Mouse (Mus musculus) liver, embryonic 11.5 days (tissue): Measurements from ENCODE around the gene Tenm3. TPM values are rescaled to one million over a fixed set of nuclear protein-coding genes. Genes with fewer than 3 reads are reported as not detected.

ENCODE experiments used
- ATAC-seq: fragments of 200-750 bp; cut with Nextera tagmentation; replicated peaks from 2 replicates; pipeline ENCODE4 v1.8.0; 2017; ENCODE audit warnings: moderate number of reproducible peaks, mild to moderate bottlenecking, moderate TSS enrichment, moderate library complexity; ENCODE audit not compliant: low FRiP score
- DNase-seq: peaks from one replicate; pipeline ENCODE4 v3.0.0-alpha.2; 2017; ENCODE audit warnings: low spot score
- H3K27ac ChIP-seq: fragments of 300-500 bp; sonication (generic); 2 replicates; pipeline ENCODE4 v1.5.1; 2014; ENCODE audit warnings: mild to moderate bottlenecking, low read depth, low read length, control low read depth
- H3K27me3 ChIP-seq: fragments of 300-500 bp; sonication (generic); replicated peaks from 2 replicates; pipeline ENCODE4 v1.6.1; 2014; ENCODE audit warnings: low read length, mixed read lengths; ENCODE audit not compliant: control insufficient read depth, insufficient read depth
- H3K36me3 ChIP-seq: fragments of 300-500 bp; sonication (generic); 2 replicates; pipeline ENCODE4 v1.6.1; 2014; ENCODE audit warnings: mild to moderate bottlenecking, low read length, moderate library complexity, mixed read lengths; ENCODE audit not compliant: control insufficient read depth, insufficient read depth
- H3K4me1 ChIP-seq: fragments of 300-500 bp; sonication (generic); replicated peaks from 2 replicates; pipeline ENCODE4 v1.6.1; 2014; ENCODE audit warnings: low read length, mixed read lengths; ENCODE audit not compliant: control insufficient read depth, insufficient read depth
- H3K4me2 ChIP-seq: fragments of 300-500 bp; sonication (generic); 2 replicates; pipeline ENCODE4 v1.6.1; 2014; ENCODE audit warnings: mild to moderate bottlenecking, control low read depth, moderate library complexity
- H3K4me3 ChIP-seq: fragments of 300-500 bp; sonication (generic); 2 replicates; pipeline ENCODE4 v1.5.1; 2014; ENCODE audit warnings: low read depth, low read length, control low read depth
- H3K9ac ChIP-seq: fragments of 300-500 bp; sonication (generic); 2 replicates; pipeline ENCODE4 v1.6.1; 2014; ENCODE audit warnings: low read depth, low read length, control low read depth
- H3K9me3 ChIP-seq: fragments of 300-500 bp; sonication (generic); 2 replicates; pipeline ENCODE4 v1.6.1; 2016; ENCODE audit warnings: low read length, inconsistent platforms, mixed read lengths; ENCODE audit not compliant: control insufficient read depth
- WGBS: fragments of 180-500 bp; shearing (Covaris S2); extraction: QIAGEN DNeasy Blood & Tissue Kit; methylation state at CpG from one replicate; pipeline ENCODE4 v1.1.7; 2014; 5-methylcytosine and 5-hydroxymethylcytosine counted together
- polyA plus RNA-seq: library from polyadenylated mRNA; unstranded; fragments of >200 nt; fragmentation: Nextera tagmentation; extraction: Ambion mirVana; gene quantifications from 2 replicates; pipeline ENCODE4 v1.2.1, GENCODE M21; 2014

Tenm3 gene
- polyA plus RNA-seq, 1 experiment from 2014 or later: 13.6 TPM

- ATAC-seq (no peak), DNase-seq (no peak)
- Histone ChIP-seq H3K27me3 (no peaks in the 10 kb centered on the region), H3K36me3 (no peaks in the 10 kb centered on the region), H3K4me2 (no peak overlapping the region), H3K9me3 (no peaks in the 10 kb centered on the region), H3K4me1 (no peaks in the 10 kb centered on the region), H3K4me3 (no peak overlapping the region), H3K9ac (no peak overlapping the region), H3K27ac (no peak overlapping the region)
- 91% methylated on average over 10 of the region's 10 CpGs for WGBS
Observed at GRCm38 (mm10) chr8:48367164-48367563, 476.6 kb downstream of the Tenm3 start.

GRCm38 (mm10) chr8:48356849-48357248 lies 486.9 kb downstream of the Tenm3 start:
- DNase-seq: no peak
- Histone ChIP-seq H3K9ac (no peak overlapping the region), H3K4me1 (no peaks in the 10 kb centered on the region), H3K9me3 (no peaks in the 10 kb centered on the region), H3K4me3 (no peak overlapping the region), H3K27ac (no peak overlapping the region), H3K36me3 (0 out of 2 replicates have a peak, but pooled peaks cover 2% of the 10 kb centered on the region), H3K27me3 (no peaks in the 10 kb centered on the region), H3K4me2 (no peak overlapping the region)
- ATAC-seq: no peak
- 65% methylated on average over 2 of the region's 2 CpGs for WGBS

DNA sequence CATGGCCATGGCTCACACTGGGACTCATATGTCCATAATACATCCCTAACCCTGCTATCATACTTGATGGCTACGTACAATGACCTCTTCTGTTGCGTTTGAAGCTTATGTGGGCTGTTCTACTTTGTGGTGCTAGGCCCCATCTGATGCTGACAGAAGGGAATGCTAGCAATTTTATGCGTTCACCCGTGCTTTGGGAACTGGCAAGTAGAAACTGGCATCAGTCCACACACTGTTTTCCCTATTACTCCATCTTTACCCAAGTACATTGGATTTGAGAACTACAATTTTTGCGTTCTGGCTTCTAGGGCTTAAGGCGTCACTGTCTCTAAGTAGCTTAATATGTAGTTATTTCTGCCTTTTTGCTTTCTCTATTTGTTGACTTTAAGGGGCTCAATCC lies 490.3 kb downstream of the Tenm3 start:
- ATAC-seq (no peak), DNase-seq (no peak)
- Histone ChIP-seq H3K9ac (no peak overlapping the region), H3K27me3 (no peaks in the 10 kb centered on the region), H3K9me3 (no peaks in the 10 kb centered on the region), H3K27ac (no peak overlapping the region), H3K36me3 (no peaks in the 10 kb centered on the region), H3K4me2 (no peak overlapping the region), H3K4me3 (no peak overlapping the region), H3K4me1 (no peaks in the 10 kb centered on the region)
- WGBS: 89% methylated on average over 6 of the region's 6 CpGs

- Histone ChIP-seq H3K4me1 (no peaks in the 10 kb centered on the region), H3K27me3 (no peaks in the 10 kb centered on the region), H3K4me2 (no peak overlapping the region), H3K27ac (no peak overlapping the region), H3K9me3 (no peaks in the 10 kb centered on the region), H3K9ac (no peak overlapping the region), H3K4me3 (no peak overlapping the region), H3K36me3 (no peaks in the 10 kb centered on the region)
- DNase-seq: no peak
- 91% methylated on average over 5 of the region's 5 CpGs for WGBS
- no peak for ATAC-seq
Observed at GRCm38 (mm10) chr8:48348901-48349300, 494.9 kb downstream of the Tenm3 start.

DNA sequence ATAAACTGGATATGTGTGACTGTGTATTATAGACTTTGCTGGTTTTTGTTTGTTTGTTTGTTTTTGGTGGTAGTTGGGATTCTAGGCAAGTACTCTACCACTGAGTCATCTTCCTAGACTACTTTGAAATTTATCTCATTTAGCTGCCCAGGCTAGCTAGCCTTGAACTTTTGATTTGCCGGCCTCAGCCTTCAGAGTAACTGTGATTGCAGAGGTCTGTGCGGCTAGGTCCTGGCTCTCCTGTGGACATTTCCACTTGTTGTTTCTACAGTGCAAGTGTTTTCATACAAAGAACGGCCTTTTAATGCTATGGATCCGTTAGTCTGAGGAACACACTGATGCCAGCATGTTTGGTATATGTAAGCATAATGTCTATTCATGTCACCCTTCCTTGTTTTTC lies 495.4 kb downstream of the Tenm3 start:
- 87% methylated on average over 4 of the region's 4 CpGs for WGBS
- Histone ChIP-seq H3K36me3 (no peaks in the 10 kb centered on the region), H3K9me3 (no peaks in the 10 kb centered on the region), H3K9ac (no peak overlapping the region), H3K4me3 (no peak overlapping the region), H3K4me2 (no peak overlapping the region), H3K27me3 (no peaks in the 10 kb centered on the region), H3K4me1 (no peaks in the 10 kb centered on the region), H3K27ac (no peak overlapping the region)
- DNase-seq (no peak), ATAC-seq (no peak)

DNA sequence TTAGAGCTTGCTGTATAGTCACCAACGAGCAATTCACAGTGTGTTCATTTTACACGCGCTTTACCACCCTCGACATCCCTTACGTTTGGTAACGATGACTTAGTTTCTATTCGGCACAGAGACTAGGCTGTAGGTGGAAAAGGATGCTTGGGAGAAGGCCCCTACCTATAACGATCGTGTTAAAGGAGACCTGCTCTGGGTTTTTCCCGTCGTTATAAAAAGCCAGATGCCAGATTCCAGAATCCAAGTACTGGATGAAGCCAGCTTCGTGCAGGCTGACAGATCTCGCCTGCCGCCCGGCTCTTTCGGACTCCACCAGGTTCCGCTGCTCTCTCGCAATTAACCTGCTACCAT lies 500.7 kb downstream of the Tenm3 start:
- Histone ChIP-seq H3K4me3 (no peak overlapping the region), H3K9ac (no peak overlapping the region), H3K36me3 (no peaks in the 10 kb centered on the region), H3K9me3 (no peaks in the 10 kb centered on the region), H3K27ac (no peak overlapping the region), H3K27me3 (no peaks in the 10 kb centered on the region), H3K4me1 (no peaks in the 10 kb centered on the region), H3K4me2 (no peak overlapping the region)
- 87% methylated on average over 18 of the region's 18 CpGs for WGBS
- ATAC-seq: no peak
- DNase-seq: no peak

DNA sequence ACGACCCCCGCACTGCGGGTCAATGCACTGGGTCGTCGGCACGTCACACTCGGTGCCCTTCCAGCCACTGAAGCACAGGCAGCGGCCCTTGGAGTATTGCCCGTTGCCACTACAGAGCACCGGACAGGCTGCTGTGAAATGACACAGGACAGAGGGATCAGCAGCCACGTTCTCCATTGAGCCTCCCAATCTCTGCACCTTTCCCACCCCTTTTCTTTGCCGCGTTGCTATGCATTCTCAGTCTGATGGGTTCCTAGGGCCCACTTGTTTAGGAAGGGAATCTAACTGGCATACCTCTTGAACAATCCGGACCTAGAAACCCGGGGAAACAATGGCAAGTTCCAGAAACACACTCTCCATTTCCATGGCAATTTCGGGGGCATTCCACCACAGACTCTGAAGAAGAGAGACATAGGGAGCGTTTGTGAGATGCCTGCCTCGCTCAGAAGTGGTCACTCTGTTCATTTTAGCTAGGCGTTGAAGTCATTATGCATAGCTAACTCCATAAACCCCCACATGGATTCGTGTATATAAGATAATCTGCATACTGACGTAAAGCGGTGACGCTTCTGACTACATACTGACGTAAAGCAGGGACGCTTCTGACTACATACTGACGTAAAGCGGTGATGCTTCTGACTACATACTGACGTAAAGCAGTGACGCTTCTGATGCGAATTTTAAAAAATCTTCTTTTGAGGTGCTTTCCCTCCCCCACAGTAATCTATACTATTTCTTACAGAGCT lies 501.3 kb downstream of the Tenm3 start:
- H3K4me2 ChIP-seq: no peak overlapping the region
- H3K27ac ChIP-seq: no peak overlapping the region
- H3K4me3 ChIP-seq: no peak overlapping the region
- H3K36me3 ChIP-seq: no peaks in the 10 kb centered on the region
- H3K4me1 ChIP-seq: no peaks in the 10 kb centered on the region
- ATAC-seq (no peak), DNase-seq (no peak)
- no peak overlapping the region for H3K9ac ChIP-seq
- H3K9me3 ChIP-seq: no peaks in the 10 kb centered on the region
- WGBS: 83% methylated on average over 30 of the region's 30 CpGs
- H3K27me3 ChIP-seq: no peaks in the 10 kb centered on the region

- 72% methylated on average over 4 of the region's 4 CpGs for WGBS
- Histone ChIP-seq H3K27me3 (no peaks in the 10 kb centered on the region), H3K36me3 (no peaks in the 10 kb centered on the region), H3K9me3 (no peaks in the 10 kb centered on the region), H3K4me1 (no peaks in the 10 kb centered on the region), H3K4me3 (no peak overlapping the region), H3K4me2 (no peak overlapping the region), H3K27ac (no peak overlapping the region), H3K9ac (no peak overlapping the region)
- no peak for DNase-seq
- ATAC-seq: no peak
Observed at GRCm38 (mm10) chr8:48341692-48342091, 502.1 kb downstream of the Tenm3 start.

GRCm38 (mm10) chr8:48341276-48341675 lies 502.5 kb downstream of the Tenm3 start:
- Histone ChIP-seq H3K4me1 (no peaks in the 10 kb centered on the region), H3K36me3 (no peaks in the 10 kb centered on the region), H3K4me2 (no peak overlapping the region), H3K9ac (no peak overlapping the region), H3K27me3 (no peaks in the 10 kb centered on the region), H3K27ac (no peak overlapping the region), H3K4me3 (no peak overlapping the region), H3K9me3 (no peaks in the 10 kb centered on the region)
- DNase-seq (no peak), ATAC-seq (no peak)
- WGBS: 89% methylated on average over 5 of the region's 5 CpGs
